Mouse (Mus musculus) midbrain, embryonic 12.5 days (tissue): Measurements from ENCODE around the gene Slc25a23. TPM values are rescaled to one million over a fixed set of nuclear protein-coding genes. Genes with fewer than 3 reads are reported as not detected.
"Not testable (repeated sequence)": the region's sequence is repeated elsewhere in the genome, so short reads cannot be mapped to it uniquely, and the experiment has no call there.

Source experiments
- ATAC-seq: fragments of 200-750 bp; cut with Nextera tagmentation; 2 replicates; pipeline ENCODE4 v1.8.0; 2017; ENCODE audit warnings: low read depth, moderate TSS enrichment, moderate library complexity; ENCODE audit not compliant: low FRiP score
- H3K27ac ChIP-seq: fragments of 300-500 bp; sonication (generic); replicated peaks from 2 replicates; pipeline ENCODE4 v1.5.1; 2016; ENCODE audit warnings: mild to moderate bottlenecking
- H3K27me3 ChIP-seq: fragments of 300-500 bp; sonication (generic); 2 replicates; pipeline ENCODE4 v1.6.1; 2016; ENCODE audit warnings: mild to moderate bottlenecking
- H3K36me3 ChIP-seq: fragments of 300-500 bp; sonication (generic); 2 replicates; pipeline ENCODE4 v1.6.1; 2016
- H3K4me1 ChIP-seq: fragments of 300-500 bp; sonication (generic); 2 replicates; pipeline ENCODE4 v1.6.1; 2016
- H3K4me2 ChIP-seq: fragments of 300-500 bp; sonication (generic); replicated peaks from 2 replicates; pipeline ENCODE4 v1.6.1; 2016; ENCODE audit warnings: mild to moderate bottlenecking, moderate library complexity
- H3K4me3 ChIP-seq: fragments of 300-500 bp; sonication (generic); 2 replicates; pipeline ENCODE4 v1.5.1; 2016; ENCODE audit warnings: mild to moderate bottlenecking
- H3K9ac ChIP-seq: fragments of 300-500 bp; sonication (generic); replicated peaks from 2 replicates; pipeline ENCODE4 v1.6.1; 2016; ENCODE audit warnings: mild to moderate bottlenecking, moderate library complexity
- H3K9me3 ChIP-seq: fragments of 300-500 bp; sonication (generic); 2 replicates; pipeline ENCODE4 v1.6.1; 2016; ENCODE audit warnings: mild to moderate bottlenecking
- WGBS: fragments of 180-500 bp; shearing (Covaris S2); methylation state at CpG from one replicate; pipeline ENCODE4 v1.1.7; 2016; 5-methylcytosine and 5-hydroxymethylcytosine counted together
- polyA plus RNA-seq: library from polyadenylated mRNA; unstranded; fragments of >200 nt; fragmentation: Nextera tagmentation; extraction: Ambion mirVana; gene quantifications from 2 replicates; pipeline ENCODE4 v1.2.1, GENCODE M21; 2016

Slc25a23 gene
- polyA plus RNA-seq, 1 experiment from 2014 or later, result 19.0 TPM

DNA sequence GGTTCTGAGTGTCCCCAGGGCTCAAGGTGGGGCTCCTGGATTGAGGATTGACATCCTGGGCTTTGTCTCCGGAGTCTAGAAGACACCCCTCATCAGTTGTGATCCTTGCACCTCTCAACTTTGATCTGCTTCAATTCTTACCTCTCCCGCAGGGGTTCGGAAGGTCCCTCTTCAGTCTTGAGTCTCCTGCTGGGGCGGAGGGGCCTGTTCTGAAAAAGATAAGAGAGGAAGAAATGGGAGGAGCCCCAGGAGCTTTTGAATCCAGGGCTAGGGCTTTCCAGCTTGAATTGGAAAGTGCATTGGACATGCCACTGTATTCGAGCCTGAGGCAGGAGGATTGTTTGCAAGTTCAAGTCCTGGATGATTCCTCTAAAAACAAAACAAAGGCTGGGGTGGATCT, 7.2 kb upstream of the Slc25a23 start:
- peaks cover 32% of the 10 kb centered on the region for H3K27me3 ChIP-seq

DNA sequence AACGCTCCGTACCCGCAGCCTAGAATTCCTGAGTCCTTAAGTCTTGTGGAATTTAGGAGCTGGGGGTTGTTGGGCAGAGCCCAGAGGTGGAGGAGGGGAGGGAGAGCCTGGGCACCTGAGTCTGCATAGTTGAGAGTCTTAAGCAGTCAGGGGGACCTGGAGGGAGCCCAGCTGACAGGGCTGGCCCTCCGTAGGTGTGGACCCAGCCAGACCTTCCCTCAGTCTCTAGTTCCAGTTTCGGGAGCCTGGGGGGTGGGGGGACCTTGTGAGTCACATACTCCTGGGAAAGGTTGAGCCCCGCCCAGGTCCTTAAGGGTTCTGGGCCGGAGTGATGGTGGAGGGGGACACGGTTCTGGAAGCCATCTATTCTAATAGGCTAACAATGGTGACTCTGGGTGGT, 3.4 kb upstream of the Slc25a23 start:
- 11% methylated on average over 8 of the region's 8 CpGs for WGBS
- Histone ChIP-seq H3K4me2 (no peak overlapping the region), H3K36me3 (no peaks in the 10 kb centered on the region), H3K27ac (no peak overlapping the region), H3K9me3 (no peaks in the 10 kb centered on the region), H3K9ac (no peak overlapping the region), H3K27me3 (peaks cover 43% of the 10 kb centered on the region), H3K4me1 (peaks cover 28% of the 10 kb centered on the region), H3K4me3 (no peak overlapping the region)
- ATAC-seq, result no peak

More for the DNA sequence above, 7.2 kb upstream of the Slc25a23 start:
- Histone ChIP-seq H3K4me1 (peaks cover 14% of the 10 kb centered on the region), H3K36me3 (no peaks in the 10 kb centered on the region), H3K27ac (no peak overlapping the region), H3K4me3 (no peak overlapping the region), H3K4me2 (no peak overlapping the region), H3K9me3 (no peaks in the 10 kb centered on the region), H3K9ac (no peak overlapping the region)
- no peak for ATAC-seq
- WGBS, result 61% methylated on average over 5 of the region's 5 CpGs

DNA sequence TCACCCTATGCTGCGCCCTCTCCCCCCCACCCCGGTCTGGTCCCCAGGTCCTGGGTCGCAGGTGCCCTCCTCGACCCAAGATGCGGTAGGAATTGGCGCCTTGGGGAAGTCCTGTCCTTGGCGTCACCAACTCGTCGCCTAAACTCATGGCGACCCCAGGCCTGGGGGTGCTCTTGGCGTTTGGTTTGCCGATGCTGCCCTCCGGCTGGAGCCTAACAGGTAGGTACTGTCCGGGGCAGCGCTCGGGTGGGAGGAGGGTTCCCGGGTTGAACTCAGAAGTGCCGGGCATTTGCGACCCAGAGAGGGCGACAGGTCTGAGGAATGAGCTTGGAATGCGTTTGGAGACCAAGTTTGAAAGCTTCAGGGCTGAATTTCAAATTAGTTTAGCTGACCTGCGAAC, 2.9 kb upstream of the Slc25a23 start:
- no peak overlapping the region for H3K27ac ChIP-seq
- no peak for ATAC-seq

DNA sequence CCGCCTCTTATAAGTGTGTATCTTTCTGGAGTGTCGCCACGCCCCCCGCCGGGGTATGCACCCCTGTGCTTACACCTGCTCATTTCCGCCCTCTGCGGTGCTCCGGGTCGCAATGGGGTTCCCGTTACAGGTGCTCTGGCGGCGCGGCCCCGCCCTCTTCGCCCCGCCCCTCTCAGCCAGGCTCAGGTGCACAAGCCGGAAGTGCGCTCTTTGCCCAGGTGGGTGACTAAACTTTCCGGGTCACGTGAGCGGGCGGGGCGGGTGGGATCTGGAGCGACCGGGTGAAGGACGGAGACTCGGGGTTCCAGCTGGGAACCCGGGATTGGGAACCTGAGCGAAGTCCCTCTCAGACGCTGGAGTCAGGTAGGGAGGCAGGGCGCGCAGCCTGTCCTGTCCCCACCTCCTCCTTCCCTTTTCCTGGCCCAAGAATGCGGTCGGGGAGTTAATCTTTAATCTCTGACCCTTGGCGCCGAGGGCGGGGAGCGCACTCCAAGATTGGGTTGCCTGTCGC, 2.4 kb upstream of the Slc25a23 start:
- Histone ChIP-seq H3K9me3 (no peaks in the 10 kb centered on the region), H3K4me2 (peak overlapping the region; percentile 43), H3K9ac (0 out of 2 replicates have a peak overlapping the region, but pooled peaks have one; percentile 21), H3K36me3 (peaks cover 3% of the 10 kb centered on the region; the same call in 1 of the 2 replicates), H3K27me3 (peaks cover 43% of the 10 kb centered on the region), H3K27ac (no peak overlapping the region), H3K4me1 (peaks cover 30% of the 10 kb centered on the region), H3K4me3 (peak overlapping the region; percentile 31)
- WGBS, result 2% methylated on average over 39 of the region's 39 CpGs
- ATAC-seq, result no peak

More for the DNA sequence above, 2.9 kb upstream of the Slc25a23 start:
- Histone ChIP-seq H3K27me3 (peaks cover 43% of the 10 kb centered on the region), H3K9ac (no peak overlapping the region), H3K4me2 (peak overlapping the region; percentile 43), H3K36me3 (no peaks in the 10 kb centered on the region), H3K4me1 (peaks cover 30% of the 10 kb centered on the region), H3K4me3 (peak overlapping the region; percentile 31), H3K9me3 (no peaks in the 10 kb centered on the region)
- WGBS, result 1% methylated on average over 22 of the region's 22 CpGs

DNA sequence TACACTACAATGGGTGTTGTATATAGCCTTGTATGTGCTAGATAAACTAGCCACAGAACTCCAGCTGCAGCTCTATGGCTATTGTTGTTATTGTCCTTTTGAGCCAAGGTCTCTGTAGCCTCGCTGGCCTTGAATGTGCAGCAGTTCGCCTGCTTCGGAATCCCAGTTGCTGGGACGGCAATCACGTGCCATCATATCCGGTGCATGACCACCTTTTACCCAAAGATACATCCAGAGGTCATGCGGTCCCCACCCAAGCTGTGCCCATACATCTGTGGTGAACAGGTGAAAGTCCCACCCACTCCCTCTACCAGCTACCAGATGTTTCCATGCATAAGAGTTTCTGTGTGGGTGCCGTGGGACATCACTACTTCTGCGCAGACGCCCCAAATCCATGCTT, 1.4 kb upstream of the Slc25a23 start:
- H3K27me3 ChIP-seq, result peaks cover 43% of the 10 kb centered on the region
- WGBS, result 44% methylated on average over 10 of the region's 10 CpGs
- H3K4me1 ChIP-seq, result peaks cover 30% of the 10 kb centered on the region

DNA sequence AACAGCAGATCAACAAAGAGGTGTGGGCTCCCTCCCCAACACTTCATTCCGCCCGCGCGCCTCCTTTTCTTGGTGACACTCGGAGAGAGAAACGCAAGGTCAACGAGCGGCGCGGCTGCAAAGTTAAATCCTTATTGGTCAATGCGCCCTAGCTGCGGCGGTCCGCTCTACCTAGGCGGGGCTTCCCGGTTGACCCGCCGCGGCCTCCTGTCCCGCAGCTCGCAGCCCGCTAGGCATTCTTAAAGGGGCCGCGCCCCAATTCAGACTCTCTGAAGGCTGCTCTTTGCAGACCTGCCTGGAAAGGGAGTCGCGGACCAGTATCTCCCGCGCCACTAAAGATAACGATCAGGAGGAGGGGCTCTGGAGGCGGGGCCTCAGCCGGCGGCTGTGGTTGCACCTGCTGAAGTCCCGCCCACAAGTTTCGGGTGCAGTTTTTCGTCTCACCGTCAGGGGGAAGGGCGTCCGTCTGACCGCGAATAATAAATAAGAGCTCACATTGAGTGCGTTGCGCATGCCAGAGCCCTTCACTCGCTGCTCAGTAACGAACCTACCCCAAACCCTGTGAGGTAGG, 653 bp upstream of the Slc25a23 start:
- Histone ChIP-seq H3K27ac (peak overlapping the region; percentile 84), H3K9me3 (no peaks in the 10 kb centered on the region), H3K4me2 (peak overlapping the region; percentile 83), H3K4me1 (peaks cover 30% of the 10 kb centered on the region), H3K27me3 (peaks cover 41% of the 10 kb centered on the region), H3K9ac (peak overlapping the region; percentile 77), H3K36me3 (peaks cover 13% of the 10 kb centered on the region; the same call in 1 of the 2 replicates), H3K4me3 (peak overlapping the region; percentile 79)
- peak; percentile 91 for ATAC-seq
- under 1% methylated on average over 44 of the region's 44 CpGs for WGBS

More for the DNA sequence above, 1.4 kb upstream of the Slc25a23 start:
- Histone ChIP-seq H3K9ac (no peak overlapping the region), H3K4me3 (peak overlapping the region; percentile 79), H3K9me3 (no peaks in the 10 kb centered on the region), H3K36me3 (peaks cover 7% of the 10 kb centered on the region; the same call in 1 of the 2 replicates), H3K27ac (no peak overlapping the region), H3K4me2 (peak overlapping the region; percentile 83)
- ATAC-seq, result no peak

DNA sequence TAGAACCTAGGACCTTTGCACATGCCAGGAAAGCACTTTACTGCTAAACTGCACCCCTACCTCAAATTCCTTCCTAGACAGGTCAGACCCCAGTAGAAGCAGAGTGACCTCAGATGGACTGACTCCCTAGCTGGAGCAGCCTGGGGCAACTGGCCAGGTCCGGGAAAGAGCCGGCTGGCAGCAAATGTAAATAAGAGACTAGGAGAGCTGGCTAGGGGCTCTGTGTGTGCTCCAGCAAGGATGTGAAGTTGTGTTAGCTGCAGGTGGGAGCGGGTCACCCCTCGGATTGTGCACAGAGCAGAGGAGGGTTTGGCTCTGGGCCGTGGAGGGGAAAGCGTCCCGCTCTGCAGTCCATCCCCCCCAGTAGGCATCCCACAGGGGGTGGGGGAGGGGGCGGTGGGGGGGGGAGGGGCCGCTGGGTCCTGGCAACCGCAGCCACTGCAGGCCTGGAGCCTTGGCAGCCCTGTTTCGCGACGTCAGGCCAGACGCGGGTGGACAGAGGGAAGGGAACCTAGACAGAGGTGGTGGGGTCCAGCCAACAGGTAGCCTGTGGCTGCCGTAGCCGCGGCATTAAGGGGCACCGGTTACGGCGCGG, 675 bp downstream of the Slc25a23 start, which contains the start of gene Crb3:
Gene Crb3 (plus strand): TSS at position 215 of the 595 bp plus-strand sequence.
- H3K9me3 ChIP-seq, result no peaks in the 10 kb centered on the region
- H3K27ac ChIP-seq, result peak within 1 kb of the TSS; percentile 84
- peaks cover 26% of the 10 kb centered on the region; the same call in 1 of the 2 replicates for H3K36me3 ChIP-seq
- ATAC-seq, result no peak
- H3K9ac ChIP-seq, result peak within 1 kb of the TSS; percentile 77
- H3K4me2 ChIP-seq, result peak within 1 kb of the TSS; percentile 83
- under 1% methylated on average over 13 of the region's 22 CpGs for WGBS
- H3K4me3 ChIP-seq, result peak within 1 kb of the TSS; percentile 79
- H3K4me1 ChIP-seq, result peaks cover 30% of the 10 kb centered on the region
- H3K27me3 ChIP-seq, result peaks cover 30% of the 10 kb centered on the region

DNA sequence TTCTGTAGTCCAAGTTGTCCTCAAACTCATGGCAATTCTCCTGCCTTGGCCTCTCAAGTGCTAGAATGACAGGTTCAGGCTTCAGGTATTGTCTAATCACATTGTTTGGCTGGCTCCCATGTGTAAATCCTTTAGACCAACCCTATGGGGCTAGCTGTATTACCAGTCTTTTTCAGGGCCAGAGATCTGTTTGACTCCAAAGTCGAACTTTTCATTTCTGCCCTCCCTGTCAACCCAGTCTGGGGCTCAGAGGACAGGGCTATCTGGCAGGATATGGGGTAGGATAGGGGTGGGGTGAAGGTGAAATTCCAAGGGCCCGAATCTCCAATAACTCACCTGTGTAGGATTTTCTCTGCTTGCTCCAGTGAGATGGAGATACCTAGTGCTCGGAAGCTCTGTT, 3.4 kb downstream of the Slc25a23 start:
- Histone ChIP-seq H3K36me3 (peaks cover 52% of the 10 kb centered on the region), H3K9ac (no peak overlapping the region), H3K4me3 (no peak overlapping the region), H3K27me3 (peaks cover 5% of the 10 kb centered on the region), H3K9me3 (no peaks in the 10 kb centered on the region), H3K4me2 (no peak overlapping the region), H3K4me1 (peaks cover 21% of the 10 kb centered on the region), H3K27ac (no peak overlapping the region)
- no peak for ATAC-seq
- WGBS, result 88% methylated on average over 3 of the region's 3 CpGs

DNA sequence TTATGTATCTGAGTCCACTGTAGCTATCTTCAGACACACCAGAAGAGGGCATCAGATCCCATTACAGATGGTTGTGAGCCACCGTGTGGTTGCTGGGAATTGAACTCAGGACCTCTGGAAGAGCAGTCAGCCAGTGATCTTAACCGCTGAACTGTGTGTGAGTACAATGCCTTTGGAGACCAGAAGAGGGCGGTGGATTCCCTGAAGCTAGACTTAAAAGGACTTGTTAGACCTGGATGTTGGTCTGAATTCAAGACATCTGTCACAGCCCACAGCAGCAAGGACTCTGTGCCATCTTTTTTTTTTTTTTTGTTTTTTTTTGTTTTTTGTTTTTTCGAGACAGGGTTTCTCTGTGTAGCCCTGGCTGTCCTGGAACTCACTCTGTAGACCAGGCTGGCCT, 8.0 kb downstream of the Slc25a23 start:
- H3K27me3 ChIP-seq, H3K4me3 ChIP-seq, H3K27ac ChIP-seq, H3K9ac ChIP-seq, H3K4me2 ChIP-seq, H3K9me3 ChIP-seq, H3K4me1 ChIP-seq, ATAC-seq: not testable (repeated sequence)
- H3K36me3 ChIP-seq, result peaks cover 68% of the 10 kb centered on the region
- WGBS, result 81% methylated on average over 4 of the region's 4 CpGs

DNA sequence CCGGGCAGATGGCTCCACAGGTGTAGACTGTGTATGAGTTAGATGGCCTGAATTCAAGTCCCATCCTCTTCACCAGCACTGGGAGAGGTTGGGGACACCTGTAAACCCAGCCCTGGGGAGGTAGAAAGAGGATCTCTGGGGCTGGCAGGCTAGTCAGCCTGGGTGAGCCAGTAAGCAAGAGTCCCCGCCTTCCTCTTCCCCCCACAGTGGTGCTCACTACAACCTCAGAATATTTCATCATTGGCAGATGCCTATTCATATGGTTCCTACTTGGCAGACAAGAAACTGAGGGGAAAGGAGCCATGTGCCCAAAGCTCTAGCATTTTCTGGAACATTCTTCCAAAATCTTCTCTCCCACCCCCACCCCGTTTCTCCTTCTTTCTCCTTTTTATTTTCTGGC, 10.8 kb downstream of the Slc25a23 start:
- no peaks in the 10 kb centered on the region for H3K4me1 ChIP-seq
- H3K4me2 ChIP-seq, result no peak overlapping the region
- H3K27ac ChIP-seq, result no peak overlapping the region
- WGBS, result 98% methylated on average over 3 of the region's 3 CpGs
- H3K9ac ChIP-seq, result no peak overlapping the region
- peaks cover 64% of the 10 kb centered on the region for H3K36me3 ChIP-seq
- no peaks in the 10 kb centered on the region for H3K9me3 ChIP-seq
- H3K4me3 ChIP-seq, result no peak overlapping the region
- H3K27me3 ChIP-seq, result 0 out of 2 replicates have a peak, but pooled peaks cover 4% of the 10 kb centered on the region
- ATAC-seq, result no peak

DNA sequence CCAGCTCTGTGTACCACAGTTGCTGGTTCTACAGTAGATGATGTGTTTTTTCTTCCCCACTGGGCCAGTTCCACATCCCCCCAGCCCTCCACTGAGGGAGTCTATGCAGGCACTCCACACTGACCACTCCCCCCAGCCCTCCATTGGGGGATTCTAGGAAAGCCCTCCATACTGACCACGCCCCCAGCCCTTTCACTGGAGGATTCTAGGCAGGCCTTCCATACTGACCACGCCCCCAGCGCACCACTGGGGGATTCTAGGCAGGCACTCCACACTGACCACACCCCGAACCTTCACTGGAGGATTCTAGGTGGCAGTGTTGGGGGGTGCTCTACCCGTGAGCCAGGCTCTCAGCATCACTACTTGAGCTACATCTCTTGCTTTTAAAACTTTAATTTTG, 12.3 kb downstream of the Slc25a23 start:
- ATAC-seq, result peak; percentile 36; the same call in 1 of the 2 replicates
- H3K4me1 ChIP-seq, result no peaks in the 10 kb centered on the region

DNA sequence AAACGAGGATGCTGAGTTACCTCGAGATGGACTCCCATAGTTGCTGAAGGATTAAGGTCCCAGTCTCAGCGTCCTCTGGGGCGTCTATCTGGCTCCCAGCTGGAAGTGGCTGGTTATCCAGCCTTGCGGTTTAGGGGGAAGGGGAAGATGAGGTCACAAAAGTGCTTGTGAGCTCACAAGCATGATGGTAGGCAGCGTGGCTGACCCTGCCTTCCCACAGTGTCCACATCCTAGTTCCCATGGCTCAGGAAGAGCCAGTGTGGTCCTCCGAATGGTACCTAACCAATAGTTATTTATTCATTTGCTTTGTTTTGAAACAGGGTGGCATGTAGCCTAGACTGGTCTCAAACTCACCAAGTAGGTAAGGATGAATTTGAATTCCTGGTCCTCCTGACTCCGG, 18.1 kb downstream of the Slc25a23 start, which contains the start of gene Slc25a41:
Gene Slc25a41 (minus strand): TSS at position 101 of the 400 bp plus-strand sequence.
- WGBS, result 78% methylated on average over 8 of the region's 8 CpGs
- ATAC-seq, result no peak
- Histone ChIP-seq H3K36me3 (peaks cover 19% of the 10 kb centered on the region), H3K4me1 (no peaks in the 10 kb centered on the region), H3K27me3 (peaks cover 28% of the 10 kb centered on the region), H3K27ac (no peak within 1 kb of the TSS), H3K9ac (no peak within 1 kb of the TSS), H3K4me3 (no peak within 1 kb of the TSS), H3K9me3 (no peaks in the 10 kb centered on the region), H3K4me2 (no peak within 1 kb of the TSS)

More for the DNA sequence above, 12.3 kb downstream of the Slc25a23 start:
- Histone ChIP-seq H3K4me3 (no peak overlapping the region), H3K36me3 (peaks cover 51% of the 10 kb centered on the region), H3K9me3 (no peaks in the 10 kb centered on the region), H3K27ac (no peak overlapping the region), H3K4me2 (no peak overlapping the region), H3K27me3 (0 out of 2 replicates have a peak, but pooled peaks cover 4% of the 10 kb centered on the region), H3K9ac (no peak overlapping the region)
- WGBS, result 29% methylated on average over 5 of the region's 5 CpGs
